Mouse (Mus musculus): ENCODE results near the gene Syt1. TPM values are rescaled to one million over a fixed set of nuclear protein-coding genes. Genes with fewer than 3 reads are reported as not detected.

Syt1 gene
- polyA plus RNA-seq, 1 experiment from 2014 or later = 1.4 TPM

DNA sequence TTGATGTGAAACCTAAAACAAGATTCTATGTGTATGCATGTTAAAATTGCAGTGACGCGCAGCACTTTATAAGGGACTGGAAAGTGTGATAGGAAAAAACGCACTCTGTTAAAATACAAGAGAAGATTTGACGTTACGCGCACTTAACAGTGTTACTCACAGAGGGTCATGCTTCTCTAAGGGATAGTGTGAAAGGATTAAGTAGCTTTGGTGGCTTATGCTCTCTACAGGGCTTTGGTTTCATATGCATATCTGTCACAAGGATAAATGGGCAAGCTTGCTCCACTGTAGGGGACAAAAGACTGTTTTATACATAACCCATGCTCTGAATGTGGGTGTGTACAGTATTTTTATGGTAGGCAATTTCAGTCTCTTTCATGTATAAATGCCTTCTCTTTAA is 178.5 kb downstream of the Syt1 start:
- Histone ChIP-seq H3K9ac (replicated peaks) (no peak overlapping the region), H3K4me3 (replicated peaks) (no peak overlapping the region), H3K27me3 (no peaks in the 10 kb centered on the region), H3K36me3 (no peaks in the 10 kb centered on the region), H3K4me2 (peak overlapping the region; percentile 17; the same call in 1 of the 2 replicates), H3K27ac (no peak overlapping the region), H3K9me3 (no peaks in the 10 kb centered on the region), H3K4me1 (replicated peaks) (no peaks in the 10 kb centered on the region)
- 69% methylated on average over 6 of the region's 6 CpGs for WGBS
- no peak for ATAC-seq (ENCODE audit: insufficient number of reproducible peaks, insufficient read depth, low FRiP score, low TSS enrichment, low read depth)

DNA sequence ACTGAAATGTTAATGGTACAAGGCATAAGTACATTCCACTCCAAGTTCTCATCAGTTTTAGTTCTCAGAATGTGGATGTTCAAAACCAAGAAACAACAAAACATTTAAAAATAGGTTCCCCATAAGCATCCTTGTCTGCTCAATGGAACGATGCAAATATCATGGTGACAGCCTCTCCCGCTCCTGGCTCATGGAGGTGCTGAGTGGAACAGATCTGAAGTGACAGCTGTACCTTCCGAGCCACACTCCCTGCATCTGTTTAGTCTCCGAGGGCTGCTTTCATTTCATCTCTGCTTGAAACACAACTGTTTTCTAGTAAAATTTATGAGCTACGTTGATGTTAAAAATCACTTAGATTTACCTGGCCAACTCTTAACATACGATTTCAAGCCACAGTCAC is 179.0 kb downstream of the Syt1 start:
- H3K9ac ChIP-seq (replicated peaks) = no peak overlapping the region
- H3K9me3 ChIP-seq = no peaks in the 10 kb centered on the region
- H3K27ac ChIP-seq = no peak overlapping the region
- 51% methylated on average over 6 of the region's 6 CpGs for WGBS
- no peaks in the 10 kb centered on the region for H3K27me3 ChIP-seq
- no peaks in the 10 kb centered on the region for H3K36me3 ChIP-seq
- no peak overlapping the region for H3K4me3 ChIP-seq (replicated peaks)
- no peak for ATAC-seq (ENCODE audit: insufficient number of reproducible peaks, insufficient read depth, low FRiP score, low TSS enrichment, low read depth)
- H3K4me2 ChIP-seq = peak overlapping the region; percentile 17; the same call in 1 of the 2 replicates
- no peaks in the 10 kb centered on the region for H3K4me1 ChIP-seq (replicated peaks)

GRCm38 (mm10) chr10:108822273-108822672 is 188.5 kb downstream of the Syt1 start:
- no peak overlapping the region for H3K4me3 ChIP-seq (replicated peaks)
- 84% methylated on average over 6 of the region's 6 CpGs for WGBS
- no peak overlapping the region for H3K27ac ChIP-seq

DNA sequence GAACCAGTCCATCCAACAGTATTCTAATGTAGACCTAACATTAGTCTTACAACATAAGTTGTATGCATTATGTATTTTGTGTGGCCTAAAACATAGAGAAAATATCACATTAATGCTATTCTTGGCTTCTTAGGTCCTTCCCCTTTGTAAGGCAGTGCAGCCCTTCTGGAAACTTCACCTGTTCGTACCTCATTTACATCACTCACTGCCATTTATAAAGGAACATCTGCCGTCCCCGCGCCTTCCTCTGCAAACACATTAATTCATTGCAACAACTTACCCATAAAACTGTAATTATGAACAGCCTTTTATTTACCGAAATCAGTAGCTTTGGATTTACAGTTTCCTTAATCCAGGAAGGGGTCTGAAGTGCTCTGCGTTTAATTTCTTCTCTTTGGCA is 195.4 kb downstream of the Syt1 start:
- Histone ChIP-seq H3K9ac (replicated peaks) (no peak overlapping the region), H3K27me3 (no peaks in the 10 kb centered on the region), H3K36me3 (no peaks in the 10 kb centered on the region), H3K4me2 (no peak overlapping the region), H3K4me3 (replicated peaks) (no peak overlapping the region), H3K4me1 (replicated peaks) (no peaks in the 10 kb centered on the region), H3K9me3 (no peaks in the 10 kb centered on the region), H3K27ac (no peak overlapping the region)
- no peak for ATAC-seq (ENCODE audit: insufficient number of reproducible peaks, insufficient read depth, low FRiP score, low TSS enrichment, low read depth)
- 68% methylated on average over 6 of the region's 6 CpGs for WGBS

More at GRCm38 (mm10) chr10:108822273-108822672, 188.5 kb downstream of the Syt1 start:
- H3K27me3 ChIP-seq = no peaks in the 10 kb centered on the region
- H3K4me1 ChIP-seq (replicated peaks) = no peaks in the 10 kb centered on the region
- no peak overlapping the region for H3K9ac ChIP-seq (replicated peaks)
- H3K9me3 ChIP-seq = no peaks in the 10 kb centered on the region
- H3K4me2 ChIP-seq = no peak overlapping the region
- no peaks in the 10 kb centered on the region for H3K36me3 ChIP-seq
- no peak for ATAC-seq (ENCODE audit: insufficient number of reproducible peaks, insufficient read depth, low FRiP score, low TSS enrichment, low read depth)

DNA sequence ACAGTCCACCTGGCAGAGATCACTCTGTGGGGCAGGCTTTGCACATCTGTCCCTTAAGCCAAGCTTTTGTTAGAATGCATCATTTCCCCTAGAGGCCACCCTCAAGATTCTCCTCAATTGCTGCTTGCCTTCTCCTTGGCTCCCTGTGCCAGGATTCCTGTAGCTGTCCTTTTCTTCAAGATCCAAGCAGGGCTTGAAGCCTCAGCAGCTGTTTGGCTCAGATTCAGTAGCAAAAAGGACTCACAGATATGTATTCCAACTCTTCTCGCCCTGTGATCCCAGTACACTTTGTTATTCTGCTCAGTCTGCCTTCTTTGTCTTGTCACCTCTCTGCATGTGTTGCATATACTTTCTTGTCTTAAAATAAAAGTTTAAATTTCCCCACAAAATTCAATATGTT is 206.4 kb downstream of the Syt1 start:
- H3K9ac ChIP-seq (replicated peaks) = no peak overlapping the region
- no peak overlapping the region for H3K27ac ChIP-seq
- no peaks in the 10 kb centered on the region for H3K4me1 ChIP-seq (replicated peaks)
- H3K9me3 ChIP-seq = no peaks in the 10 kb centered on the region
- no peaks in the 10 kb centered on the region for H3K27me3 ChIP-seq
- 79% methylated on average over 1 of the region's 1 CpGs for WGBS
- no peak overlapping the region for H3K4me2 ChIP-seq
- no peaks in the 10 kb centered on the region for H3K36me3 ChIP-seq
- H3K4me3 ChIP-seq (replicated peaks) = no peak overlapping the region
- ATAC-seq (ENCODE audit: insufficient number of reproducible peaks, insufficient read depth, low FRiP score, low TSS enrichment, low read depth) = no peak

DNA sequence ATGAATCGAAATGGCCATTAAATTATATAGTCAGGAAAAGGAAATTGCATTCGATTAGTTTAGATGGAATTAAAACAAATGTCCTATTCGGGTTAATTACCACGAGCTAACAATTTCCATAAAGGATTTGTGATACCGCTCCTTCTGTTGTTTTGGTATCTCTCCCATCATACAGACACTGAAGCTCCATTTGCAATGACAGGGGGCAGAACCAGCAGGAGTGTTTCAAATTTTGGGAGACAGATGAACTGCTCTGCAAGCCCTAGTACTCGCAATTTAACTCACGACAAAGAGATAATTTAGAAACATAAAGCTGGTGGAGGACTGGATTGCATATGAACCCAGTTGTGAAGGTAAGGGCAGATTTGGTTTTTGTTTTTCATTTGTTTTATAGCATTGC is 210.0 kb downstream of the Syt1 start:
- no peak overlapping the region for H3K4me3 ChIP-seq (replicated peaks)
- no peak overlapping the region for H3K9ac ChIP-seq (replicated peaks)
- no peak overlapping the region for H3K4me2 ChIP-seq
- no peak for ATAC-seq (ENCODE audit: insufficient number of reproducible peaks, insufficient read depth, low FRiP score, low TSS enrichment, low read depth)
- H3K9me3 ChIP-seq = no peaks in the 10 kb centered on the region
- H3K4me1 ChIP-seq (replicated peaks) = no peaks in the 10 kb centered on the region
- WGBS = 88% methylated on average over 7 of the region's 7 CpGs
- H3K27ac ChIP-seq = no peak overlapping the region
- H3K27me3 ChIP-seq = no peaks in the 10 kb centered on the region
- no peaks in the 10 kb centered on the region for H3K36me3 ChIP-seq

- no peak for ATAC-seq (ENCODE audit: insufficient number of reproducible peaks, insufficient read depth, low FRiP score, low TSS enrichment, low read depth)
- no peaks in the 10 kb centered on the region for H3K4me1 ChIP-seq (replicated peaks)
- H3K27me3 ChIP-seq = no peaks in the 10 kb centered on the region
- H3K4me2 ChIP-seq = no peak overlapping the region
- no peak overlapping the region for H3K9ac ChIP-seq (replicated peaks)
- WGBS = 87% methylated on average over 4 of the region's 4 CpGs
- no peak overlapping the region for H3K4me3 ChIP-seq (replicated peaks)
- H3K36me3 ChIP-seq = no peaks in the 10 kb centered on the region
- no peaks in the 10 kb centered on the region for H3K9me3 ChIP-seq
- H3K27ac ChIP-seq = no peak overlapping the region
Measured at GRCm38 (mm10) chr10:108798826-108799225, 212.0 kb downstream of the Syt1 start.

GRCm38 (mm10) chr10:108782817-108783216 is 228.0 kb downstream of the Syt1 start:
- Histone ChIP-seq H3K9ac (replicated peaks) (no peak overlapping the region), H3K27me3 (no peaks in the 10 kb centered on the region), H3K4me1 (replicated peaks) (no peaks in the 10 kb centered on the region), H3K36me3 (no peaks in the 10 kb centered on the region), H3K4me2 (no peak overlapping the region), H3K4me3 (replicated peaks) (no peak overlapping the region), H3K9me3 (no peaks in the 10 kb centered on the region), H3K27ac (no peak overlapping the region)
- ATAC-seq (ENCODE audit: insufficient number of reproducible peaks, insufficient read depth, low FRiP score, low TSS enrichment, low read depth) = no peak
- WGBS = 86% methylated on average over 5 of the region's 5 CpGs

GRCm38 (mm10) chr10:108780614-108781013 is 230.2 kb downstream of the Syt1 start:
- no peaks in the 10 kb centered on the region for H3K27me3 ChIP-seq
- H3K27ac ChIP-seq = no peak overlapping the region
- H3K36me3 ChIP-seq = no peaks in the 10 kb centered on the region
- H3K4me2 ChIP-seq = no peak overlapping the region
- H3K4me3 ChIP-seq (replicated peaks) = no peak overlapping the region
- ATAC-seq (ENCODE audit: insufficient number of reproducible peaks, insufficient read depth, low FRiP score, low TSS enrichment, low read depth) = no peak
- no peaks in the 10 kb centered on the region for H3K4me1 ChIP-seq (replicated peaks)
- H3K9me3 ChIP-seq = no peaks in the 10 kb centered on the region
- H3K9ac ChIP-seq (replicated peaks) = no peak overlapping the region
- 77% methylated on average over 3 of the region's 3 CpGs for WGBS

- no peak for ATAC-seq (ENCODE audit: insufficient number of reproducible peaks, insufficient read depth, low FRiP score, low TSS enrichment, low read depth)
- H3K4me2 ChIP-seq = no peak overlapping the region
- 74% methylated on average over 8 of the region's 8 CpGs for WGBS
- H3K9me3 ChIP-seq = no peaks in the 10 kb centered on the region
- no peaks in the 10 kb centered on the region for H3K27me3 ChIP-seq
- H3K9ac ChIP-seq (replicated peaks) = no peak overlapping the region
- no peaks in the 10 kb centered on the region for H3K36me3 ChIP-seq
- no peak overlapping the region for H3K27ac ChIP-seq
- H3K4me1 ChIP-seq (replicated peaks) = no peaks in the 10 kb centered on the region
- no peak overlapping the region for H3K4me3 ChIP-seq (replicated peaks)
Measured at GRCm38 (mm10) chr10:108776735-108777134, 234.0 kb downstream of the Syt1 start.

DNA sequence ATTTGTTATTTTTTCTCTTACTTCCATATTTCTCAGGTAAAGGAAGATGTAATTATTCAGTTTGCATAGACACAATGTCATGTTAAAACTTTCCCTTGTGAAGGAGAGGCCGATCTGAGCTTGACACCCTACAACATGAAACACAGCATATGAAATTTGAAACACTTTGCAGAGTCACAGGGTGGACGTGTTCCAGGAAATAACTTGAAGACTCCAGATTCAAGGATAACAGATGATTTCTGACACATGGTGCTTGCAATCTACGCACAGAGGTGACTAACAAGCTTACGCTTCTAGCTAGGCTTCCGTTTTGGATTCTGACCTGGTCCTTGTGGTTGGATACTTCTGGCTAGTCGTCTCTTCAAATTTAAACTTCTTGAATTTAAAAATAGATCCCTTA is 239.7 kb downstream of the Syt1 start:
- no peak overlapping the region for H3K4me3 ChIP-seq (replicated peaks)
- H3K27ac ChIP-seq = no peak overlapping the region
- H3K4me1 ChIP-seq (replicated peaks) = no peaks in the 10 kb centered on the region
- WGBS = 82% methylated on average over 6 of the region's 6 CpGs
- no peak overlapping the region for H3K9ac ChIP-seq (replicated peaks)
- H3K9me3 ChIP-seq = no peaks in the 10 kb centered on the region
- H3K4me2 ChIP-seq = no peak overlapping the region
- ATAC-seq (ENCODE audit: insufficient number of reproducible peaks, insufficient read depth, low FRiP score, low TSS enrichment, low read depth) = no peak
- H3K36me3 ChIP-seq = no peaks in the 10 kb centered on the region
- H3K27me3 ChIP-seq = no peaks in the 10 kb centered on the region

DNA sequence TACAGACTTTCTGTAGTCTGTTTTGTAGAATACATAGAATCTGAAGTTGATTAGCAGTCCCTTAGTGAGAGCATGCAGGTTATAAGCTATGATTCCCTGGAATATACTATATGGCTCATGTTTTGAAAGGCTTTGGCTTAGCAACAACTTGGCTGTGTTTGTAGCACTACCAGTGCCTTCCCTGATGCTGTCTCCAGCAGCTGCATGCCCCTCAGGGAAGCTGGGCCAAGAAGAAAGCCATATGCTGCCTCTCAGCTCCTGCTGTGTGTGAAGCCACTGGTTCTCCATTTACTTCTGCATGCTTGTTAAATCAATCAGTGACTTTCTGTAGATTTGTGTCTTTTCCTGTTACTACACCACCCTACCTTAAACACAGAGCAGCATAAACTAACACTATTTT is 245.2 kb downstream of the Syt1 start:
- no peak for ATAC-seq (ENCODE audit: insufficient number of reproducible peaks, insufficient read depth, low FRiP score, low TSS enrichment, low read depth)
- Histone ChIP-seq H3K9ac (replicated peaks) (no peak overlapping the region), H3K9me3 (no peaks in the 10 kb centered on the region), H3K27me3 (no peaks in the 10 kb centered on the region), H3K27ac (no peak overlapping the region), H3K4me3 (replicated peaks) (no peak overlapping the region), H3K36me3 (no peaks in the 10 kb centered on the region), H3K4me2 (no peak overlapping the region), H3K4me1 (replicated peaks) (no peaks in the 10 kb centered on the region)
